Mouse (Mus musculus) cerebellum, adult 9-10 months (tissue): ENCODE data around the gene Tm9sf2.
"Not testable (repeated sequence)": the region's sequence is repeated elsewhere in the genome, so short reads cannot be mapped to it uniquely, and the experiment has no call there.

Experiments
- DNase-seq: peaks from one replicate; pipeline ENCODE4 v3.0.0; 2022

Tm9sf2 gene

GRCm38 (mm10) chr14:122101890-122102289 lies 4.9 kb upstream of the Tm9sf2 start:
- DNase-seq: not testable (repeated sequence)

GRCm38 (mm10) chr14:122104881-122105280 lies 2.0 kb upstream of the Tm9sf2 start:
- peak; percentile 93 for DNase-seq

GRCm38 (mm10) chr14:122105391-122106285 lies 1.2 kb upstream of the Tm9sf2 start:
- peak; percentile 35 for DNase-seq

- DNase-seq: peak; percentile 42
These were observed 810 bp downstream of the Tm9sf2 start for GRCm38 (mm10) chr14:122107481-122108214.

GRCm38 (mm10) chr14:122111681-122112080 lies 4.8 kb downstream of the Tm9sf2 start:
- no peak for DNase-seq

GRCm38 (mm10) chr14:122112311-122112710 lies 5.5 kb downstream of the Tm9sf2 start:
- DNase-seq: no peak

GRCm38 (mm10) chr14:122116200-122116599 lies 9.4 kb downstream of the Tm9sf2 start:
- no peak for DNase-seq

GRCm38 (mm10) chr14:122130111-122130797 lies 23.4 kb downstream of the Tm9sf2 start:
- DNase-seq: no peak

- no peak for DNase-seq
These were observed 24.8 kb downstream of the Tm9sf2 start for GRCm38 (mm10) chr14:122131644-122132043.

GRCm38 (mm10) chr14:122136368-122136928 lies 29.6 kb downstream of the Tm9sf2 start:
- no peak for DNase-seq

GRCm38 (mm10) chr14:122137234-122137633 lies 30.4 kb downstream of the Tm9sf2 start:
- no peak for DNase-seq

- DNase-seq: no peak
These were observed 33.3 kb downstream of the Tm9sf2 start for GRCm38 (mm10) chr14:122140126-122140525.

GRCm38 (mm10) chr14:122143585-122144269 lies 36.9 kb downstream of the Tm9sf2 start:
- DNase-seq: no peak

- DNase-seq: no peak
These were observed 38.5 kb downstream of the Tm9sf2 start for GRCm38 (mm10) chr14:122145374-122145773.

GRCm38 (mm10) chr14:122150616-122151015 lies 43.8 kb downstream of the Tm9sf2 start:
- DNase-seq: no peak

- DNase-seq: no peak
These were observed 50.9 kb downstream of the Tm9sf2 start for GRCm38 (mm10) chr14:122157738-122158137.

- DNase-seq: no peak
These were observed 54.1 kb downstream of the Tm9sf2 start for GRCm38 (mm10) chr14:122160916-122161315.

- DNase-seq: no peak
These were observed 62.1 kb downstream of the Tm9sf2 start for GRCm38 (mm10) chr14:122168912-122169311.

GRCm38 (mm10) chr14:122170202-122170781 lies 63.5 kb downstream of the Tm9sf2 start:
- DNase-seq: no peak

GRCm38 (mm10) chr14:122171031-122171430 lies 64.2 kb downstream of the Tm9sf2 start:
- no peak for DNase-seq

- no peak for DNase-seq
These were observed 69.5 kb downstream of the Tm9sf2 start for GRCm38 (mm10) chr14:122176263-122176798.

GRCm38 (mm10) chr14:122179262-122179661 lies 72.4 kb downstream of the Tm9sf2 start:
- DNase-seq: no peak
